8 mouse cellular contexts compared by ENCODE assay signal in genomic region chr15:8097853-8098252, GRCm38 (mm10). TPM values are rescaled to one million over a fixed set of nuclear protein-coding genes. Genes with fewer than 3 reads are reported as not detected.
DNase-seq lines count a peak whose midpoint lies in the region; ATAC-seq lines count a peak whose summit lies in the region.

No protein-coding gene starts in this region.

- no peak for ATAC-seq in forebrain, embryonic 16.5 days
- no peak for ATAC-seq in hindbrain, embryonic 14.5 days (ENCODE audit: low FRiP score)
- peak; percentile 84 for ATAC-seq in megakaryocyte-erythroid progenitor cell, adult 5-6 weeks (replicated peaks; ENCODE audit: low FRiP score, low TSS enrichment, poor library complexity, severe bottlenecking)

- H3K4me2 ChIP-seq in forebrain, embryonic 16.5 days (ENCODE audit: low read length) = peak overlapping the region; percentile 38
- H3K4me2 ChIP-seq in hindbrain, embryonic 14.5 days (replicated peaks) = peak overlapping the region; percentile 58

- intact Hi-C loops in heart, postnatal 25 days (cut with DNase I) = loop anchor here (10.0 kb wide), 1 partner anchor 633 kb away; no protein-coding TSS in a partner anchor
- intact Hi-C loops in left cerebral cortex, postnatal 14 days (cut with DNase I) = no loop called here

- no peaks in the 10 kb centered on the region for H3K9me3 ChIP-seq in forebrain, embryonic 16.5 days (ENCODE audit: control insufficient read depth, low read length)
- H3K9me3 ChIP-seq in hindbrain, embryonic 14.5 days (ENCODE audit: control insufficient read depth, low read length) = no peaks in the 10 kb centered on the region

- H3K27ac ChIP-seq in forebrain, embryonic 16.5 days (ENCODE audit: low read length) = no peak overlapping the region
- no peak overlapping the region for H3K27ac ChIP-seq in hindbrain, embryonic 14.5 days

- peak; percentile 89 for DNase-seq in heart, adult 11 months
- DNase-seq in heart, postnatal 25 days (ENCODE audit: low spot score) = no peak
- peak; percentile 39 to 42 for DNase-seq in cerebellum, adult 18-20 months
- DNase-seq in hindbrain, embryonic 14.5 days (ENCODE audit: low spot score) = peak; percentile 35
- DNase-seq in left cerebral cortex, postnatal 14 days (ENCODE audit: low spot score in 2 of 2) = peak; percentile 50 to 72
- DNase-seq in right cerebral cortex, postnatal 4 days = peak; percentile 58

- no peak overlapping the region for H3K4me3 ChIP-seq in forebrain, embryonic 16.5 days (replicated peaks; ENCODE audit: low read length)
- H3K4me3 ChIP-seq in hindbrain, embryonic 14.5 days (replicated peaks; ENCODE audit: low read length) = peak overlapping the region; percentile 61

- no peaks in the 10 kb centered on the region for H3K27me3 ChIP-seq in forebrain, embryonic 16.5 days (replicated peaks; ENCODE audit: control insufficient read depth, insufficient read depth, low read length)
- H3K27me3 ChIP-seq in hindbrain, embryonic 14.5 days (ENCODE audit: control insufficient read depth, insufficient read depth, low read length) = no peaks in the 10 kb centered on the region

- H3K4me1 ChIP-seq in forebrain, embryonic 16.5 days (replicated peaks; ENCODE audit: control insufficient read depth, insufficient read depth, low read length) = 0 out of 2 replicates have a peak, but pooled peaks cover 3% of the 10 kb centered on the region
- peaks cover 5% of the 10 kb centered on the region for H3K4me1 ChIP-seq in hindbrain, embryonic 14.5 days (replicated peaks; ENCODE audit: control insufficient read depth, insufficient read depth, low read length)

- peaks cover 8% of the 10 kb centered on the region; the same call in 1 of the 2 replicates for H3K36me3 ChIP-seq in forebrain, embryonic 16.5 days (ENCODE audit: control insufficient read depth, insufficient read depth)
- peaks cover 34% of the 10 kb centered on the region for H3K36me3 ChIP-seq in hindbrain, embryonic 14.5 days (replicated peaks; ENCODE audit: control insufficient read depth, insufficient read depth)

- H3K9ac ChIP-seq in forebrain, embryonic 16.5 days (replicated peaks; ENCODE audit: low read depth, low read length) = no peak overlapping the region
- H3K9ac ChIP-seq in hindbrain, embryonic 14.5 days = no peak overlapping the region

- 35% methylated on average over 7 of the region's 7 CpGs for WGBS in forebrain, embryonic 16.5 days
- WGBS in hindbrain, embryonic 14.5 days = 21% methylated on average over 7 of the region's 7 CpGs

RNA-seq across cellular contexts. Expression of gene Wdr70, which starts 1.2 kb away (rescaled TPM):
- 10 to 100 TPM; 17.7 to 18.4 TPM for total RNA-seq in heart, postnatal 25 days (2021)
- 60.3 and 71.0 TPM in 2 replicates for polyA plus RNA-seq in forebrain, embryonic 16.5 days (2015; fragmentation: Nextera tagmentation; extraction: Ambion mirVana)
- 59.8 and 64.7 TPM in 2 replicates for polyA plus RNA-seq in hindbrain, embryonic 14.5 days (2014; fragmentation: Nextera tagmentation; extraction: Ambion mirVana)
- total RNA-seq in left cerebral cortex, postnatal 14 days (2021) = 10 to 100 TPM; 30.1 to 31.7 TPM
- total RNA-seq in megakaryocyte-erythroid progenitor cell, adult 5-6 weeks (2014; fragmentation: Nextera tagmentation) = 40.2 and 48.0 TPM in 2 replicates
- 29.9 and 30.4 TPM in 2 replicates for total RNA-seq in megakaryocyte-erythroid progenitor cell, adult 5-6 weeks (2017)

RNA-seq across cellular contexts. Expression of gene Nup155, which starts 11.2 kb away (rescaled TPM):
- 10 to 100 TPM in 1 of 2 experiments, 1 to 10 TPM in 1; 8.9 to 10.1 TPM for total RNA-seq in heart, postnatal 25 days (2021)
- 13.9 and 15.1 TPM in 2 replicates for polyA plus RNA-seq in forebrain, embryonic 16.5 days (2015; fragmentation: Nextera tagmentation; extraction: Ambion mirVana)
- polyA plus RNA-seq in hindbrain, embryonic 14.5 days (2014; fragmentation: Nextera tagmentation; extraction: Ambion mirVana) = 12.2 and 12.8 TPM in 2 replicates
- 10 to 100 TPM; 17.5 to 22.0 TPM for total RNA-seq in left cerebral cortex, postnatal 14 days (2021)
- total RNA-seq in megakaryocyte-erythroid progenitor cell, adult 5-6 weeks (2014; fragmentation: Nextera tagmentation) = 85.9 and 100 TPM in 2 replicates
- total RNA-seq in megakaryocyte-erythroid progenitor cell, adult 5-6 weeks (2017) = 63.5 and 96.5 TPM in 2 replicates
